Mouse (Mus musculus) hindbrain, embryonic 15.5 days (tissue): ENCODE results near the gene Slc8a2. TPM values are rescaled to one million over a fixed set of nuclear protein-coding genes. Genes with fewer than 3 reads are reported as not detected.

Experiments used
- ATAC-seq: fragments of 200-750 bp; cut with Nextera tagmentation; 2 replicates; pipeline ENCODE4 v1.8.0; 2017; ENCODE audit warnings: low read depth, moderate number of reproducible peaks, moderate TSS enrichment; ENCODE audit not compliant: low FRiP score
- H3K27ac ChIP-seq: fragments of 300-500 bp; sonication (generic); replicated peaks from 2 replicates; pipeline ENCODE4 v1.5.1; 2015; ENCODE audit warnings: mild to moderate bottlenecking, inconsistent platforms
- H3K27me3 ChIP-seq: fragments of 300-500 bp; sonication (generic); 2 replicates; pipeline ENCODE4 v1.6.1; 2015; ENCODE audit warnings: control low read depth, inconsistent platforms
- H3K36me3 ChIP-seq: fragments of 300-500 bp; sonication (generic); 2 replicates; pipeline ENCODE4 v1.6.1; 2015; ENCODE audit warnings: control low read depth, inconsistent platforms
- H3K4me1 ChIP-seq: fragments of 300-500 bp; sonication (generic); replicated peaks from 2 replicates; pipeline ENCODE4 v1.6.1; 2015; ENCODE audit warnings: control low read depth, inconsistent platforms
- H3K4me2 ChIP-seq: fragments of 300-500 bp; sonication (generic); 2 replicates; pipeline ENCODE4 v1.6.1; 2015; ENCODE audit warnings: moderate library complexity, mild to moderate bottlenecking, inconsistent platforms
- H3K4me3 ChIP-seq: fragments of 300-500 bp; sonication (generic); 2 replicates; pipeline ENCODE4 v1.5.1; 2015; ENCODE audit warnings: mild to moderate bottlenecking, inconsistent platforms
- H3K9ac ChIP-seq: fragments of 300-500 bp; sonication (generic); 2 replicates; pipeline ENCODE4 v1.6.1; 2015; ENCODE audit warnings: inconsistent platforms
- H3K9me3 ChIP-seq: fragments of 300-500 bp; sonication (generic); 2 replicates; pipeline ENCODE4 v1.6.1; 2016; ENCODE audit warnings: control low read depth, inconsistent platforms
- WGBS: fragments of 180-500 bp; shearing (Covaris S2); methylation state at CpG from one replicate; pipeline ENCODE4 v1.1.7; 2015; 5-methylcytosine and 5-hydroxymethylcytosine counted together
- polyA plus RNA-seq: library from polyadenylated mRNA; unstranded; fragments of >200 nt; fragmentation: Nextera tagmentation; extraction: Ambion mirVana; gene quantifications from 2 replicates; pipeline ENCODE4 v1.2.1, GENCODE M21; 2015

Gene Slc8a2
- polyA plus RNA-seq, 1 experiment from 2014 or later, result 1.1 TPM

- peak overlapping the region; percentile 79 for H3K27ac ChIP-seq
- WGBS, result 56% methylated on average over 5 of the region's 5 CpGs
These were observed 727 bp upstream of the Slc8a2 start for GRCm38 (mm10) chr7:16128899-16129298.

GRCm38 (mm10) chr7:16129846-16130691 is 443 bp downstream of the Slc8a2 start:
- H3K4me2 ChIP-seq, result peak overlapping the region; percentile 73
- no peaks in the 10 kb centered on the region for H3K27me3 ChIP-seq
- 2% methylated on average over 36 of the region's 38 CpGs for WGBS
- H3K4me3 ChIP-seq, result peak overlapping the region; percentile 56
- H3K4me1 ChIP-seq, result peaks cover 68% of the 10 kb centered on the region
- peak; percentile 88 for ATAC-seq
- H3K9me3 ChIP-seq, result no peaks in the 10 kb centered on the region
- peak overlapping the region; percentile 69 for H3K9ac ChIP-seq
- H3K36me3 ChIP-seq, result no peaks in the 10 kb centered on the region
- peak overlapping the region; percentile 79 for H3K27ac ChIP-seq

More at GRCm38 (mm10) chr7:16128899-16129298, 727 bp upstream of the Slc8a2 start:
- H3K9me3 ChIP-seq, result no peaks in the 10 kb centered on the region
- peak overlapping the region; percentile 69 for H3K9ac ChIP-seq
- H3K4me2 ChIP-seq, result peak overlapping the region; percentile 73
- no peaks in the 10 kb centered on the region for H3K27me3 ChIP-seq
- H3K4me3 ChIP-seq, result peak overlapping the region; percentile 56
- ATAC-seq, result no peak
- H3K4me1 ChIP-seq, result peaks cover 57% of the 10 kb centered on the region
- no peaks in the 10 kb centered on the region for H3K36me3 ChIP-seq

- no peak for ATAC-seq
- Histone ChIP-seq H3K4me1 (peaks cover 69% of the 10 kb centered on the region), H3K9ac (peak overlapping the region; percentile 69), H3K4me2 (peak overlapping the region; percentile 73), H3K4me3 (peak overlapping the region; percentile 56), H3K27ac (peak overlapping the region; percentile 79), H3K36me3 (no peaks in the 10 kb centered on the region), H3K27me3 (no peaks in the 10 kb centered on the region), H3K9me3 (no peaks in the 10 kb centered on the region)
- 32% methylated on average over 13 of the region's 13 CpGs for WGBS
These were observed 1.5 kb downstream of the Slc8a2 start for GRCm38 (mm10) chr7:16130956-16131634.

- Histone ChIP-seq H3K4me1 (peaks cover 69% of the 10 kb centered on the region), H3K9ac (no peak overlapping the region), H3K27me3 (no peaks in the 10 kb centered on the region), H3K27ac (no peak overlapping the region), H3K36me3 (no peaks in the 10 kb centered on the region), H3K4me2 (peak overlapping the region; percentile 73), H3K4me3 (no peak overlapping the region), H3K9me3 (no peaks in the 10 kb centered on the region)
- 11% methylated on average over 7 of the region's 7 CpGs for WGBS
- ATAC-seq, result no peak
These were observed 2.5 kb downstream of the Slc8a2 start for GRCm38 (mm10) chr7:16132161-16132581.

GRCm38 (mm10) chr7:16132926-16133325 is 3.3 kb downstream of the Slc8a2 start:
- Histone ChIP-seq H3K9me3 (no peaks in the 10 kb centered on the region), H3K27me3 (no peaks in the 10 kb centered on the region), H3K4me2 (no peak overlapping the region), H3K4me1 (peaks cover 65% of the 10 kb centered on the region), H3K27ac (no peak overlapping the region), H3K9ac (no peak overlapping the region), H3K4me3 (no peak overlapping the region), H3K36me3 (no peaks in the 10 kb centered on the region)
- no peak for ATAC-seq
- WGBS, result 71% methylated on average over 3 of the region's 3 CpGs

GRCm38 (mm10) chr7:16133691-16134090 is 4.1 kb downstream of the Slc8a2 start:
- Histone ChIP-seq H3K27ac (no peak overlapping the region), H3K4me1 (peaks cover 57% of the 10 kb centered on the region), H3K4me2 (no peak overlapping the region), H3K36me3 (no peaks in the 10 kb centered on the region), H3K4me3 (no peak overlapping the region), H3K9ac (no peak overlapping the region), H3K9me3 (no peaks in the 10 kb centered on the region), H3K27me3 (no peaks in the 10 kb centered on the region)
- WGBS, result 78% methylated on average over 9 of the region's 9 CpGs
- ATAC-seq, result no peak

GRCm38 (mm10) chr7:16134951-16135392 is 5.3 kb downstream of the Slc8a2 start:
- Histone ChIP-seq H3K4me1 (peaks cover 48% of the 10 kb centered on the region), H3K36me3 (no peaks in the 10 kb centered on the region), H3K4me2 (peak overlapping the region; percentile 26), H3K27ac (peak overlapping the region; percentile 45; the same call in 1 of the 2 replicates), H3K4me3 (0 out of 2 replicates have a peak overlapping the region, but pooled peaks have one; percentile 8), H3K27me3 (no peaks in the 10 kb centered on the region), H3K9me3 (no peaks in the 10 kb centered on the region), H3K9ac (no peak overlapping the region)
- 12% methylated on average over 7 of the region's 7 CpGs for WGBS
- peak; percentile 9; the same call in 1 of the 2 replicates for ATAC-seq

- 32% methylated on average over 27 of the region's 27 CpGs for WGBS
- H3K27ac ChIP-seq, result no peak overlapping the region
- no peak overlapping the region for H3K4me3 ChIP-seq
- ATAC-seq, result no peak
- H3K9ac ChIP-seq, result no peak overlapping the region
- H3K4me2 ChIP-seq, result no peak overlapping the region
- H3K9me3 ChIP-seq, result no peaks in the 10 kb centered on the region
- H3K36me3 ChIP-seq, result 0 out of 2 replicates have a peak, but pooled peaks cover 1% of the 10 kb centered on the region
- no peaks in the 10 kb centered on the region for H3K27me3 ChIP-seq
- 0 out of 2 replicates have a peak, but pooled peaks cover 4% of the 10 kb centered on the region for H3K4me1 ChIP-seq
These were observed 17.1 kb downstream of the Slc8a2 start for GRCm38 (mm10) chr7:16146489-16147410.

GRCm38 (mm10) chr7:16147643-16148042 is 18.0 kb downstream of the Slc8a2 start:
- H3K36me3 ChIP-seq, result no peaks in the 10 kb centered on the region
- no peaks in the 10 kb centered on the region for H3K9me3 ChIP-seq
- H3K4me3 ChIP-seq, result no peak overlapping the region
- no peak overlapping the region for H3K27ac ChIP-seq
- 0 out of 2 replicates have a peak, but pooled peaks cover 4% of the 10 kb centered on the region for H3K4me1 ChIP-seq
- H3K27me3 ChIP-seq, result no peaks in the 10 kb centered on the region
- WGBS, result 21% methylated on average over 15 of the region's 15 CpGs
- H3K9ac ChIP-seq, result no peak overlapping the region
- H3K4me2 ChIP-seq, result no peak overlapping the region
- ATAC-seq, result no peak

GRCm38 (mm10) chr7:16149241-16149640 is 19.6 kb downstream of the Slc8a2 start:
- no peaks in the 10 kb centered on the region for H3K27me3 ChIP-seq
- H3K4me2 ChIP-seq, result no peak overlapping the region
- H3K9me3 ChIP-seq, result no peaks in the 10 kb centered on the region
- WGBS, result 56% methylated on average over 5 of the region's 5 CpGs
- no peaks in the 10 kb centered on the region for H3K36me3 ChIP-seq
- no peak overlapping the region for H3K27ac ChIP-seq
- 0 out of 2 replicates have a peak, but pooled peaks cover 4% of the 10 kb centered on the region for H3K4me1 ChIP-seq
- 0 out of 2 replicates have a peak, but pooled peaks have one; percentile 10 for ATAC-seq
- H3K9ac ChIP-seq, result no peak overlapping the region
- no peak overlapping the region for H3K4me3 ChIP-seq
